Mouse (Mus musculus) forebrain, embryonic 15.5 days (tissue): ENCODE results near the gene Ssc5d. TPM values are rescaled to one million over a fixed set of nuclear protein-coding genes. Genes with fewer than 3 reads are reported as not detected.
A peak's percentile ranks its signal among the peaks of the same experiment; 100 is the strongest.
"Not testable (repeated sequence)": the region's sequence is repeated elsewhere in the genome, so short reads cannot be mapped to it uniquely, and the experiment has no call there.

Source experiments
- ATAC-seq: fragments of 200-750 bp; cut with Nextera tagmentation; replicated peaks from 2 replicates; pipeline ENCODE4 v1.8.0; 2017; ENCODE audit warnings: mild to moderate bottlenecking, moderate TSS enrichment, moderate library complexity
- H3K27ac ChIP-seq: fragments of 300-500 bp; sonication (generic); replicated peaks from 2 replicates; pipeline ENCODE4 v1.5.1; 2015; ENCODE audit warnings: mild to moderate bottlenecking, inconsistent platforms
- H3K27me3 ChIP-seq: fragments of 300-500 bp; sonication (generic); 2 replicates; pipeline ENCODE4 v1.6.1; 2015; ENCODE audit warnings: inconsistent platforms
- H3K36me3 ChIP-seq: fragments of 300-500 bp; sonication (generic); 2 replicates; pipeline ENCODE4 v1.6.1; 2015; ENCODE audit warnings: mild to moderate bottlenecking, inconsistent platforms
- H3K4me1 ChIP-seq: fragments of 300-500 bp; sonication (generic); 2 replicates; pipeline ENCODE4 v1.6.1; 2015; ENCODE audit warnings: inconsistent platforms
- H3K4me2 ChIP-seq: fragments of 300-500 bp; sonication (generic); replicated peaks from 2 replicates; pipeline ENCODE4 v1.6.1; 2015; ENCODE audit warnings: mild to moderate bottlenecking, inconsistent platforms
- H3K4me3 ChIP-seq: fragments of 300-500 bp; sonication (generic); 2 replicates; pipeline ENCODE4 v1.5.1; 2015; ENCODE audit warnings: mild to moderate bottlenecking, inconsistent platforms
- H3K9ac ChIP-seq: fragments of 300-500 bp; sonication (generic); replicated peaks from 2 replicates; pipeline ENCODE4 v1.6.1; 2015; ENCODE audit warnings: mild to moderate bottlenecking, inconsistent platforms
- H3K9me3 ChIP-seq: fragments of 300-500 bp; sonication (generic); 2 replicates; pipeline ENCODE4 v1.6.1; 2016; ENCODE audit warnings: inconsistent platforms
- WGBS: fragments of 180-500 bp; shearing (Covaris S2); methylation state at CpG from one replicate; pipeline ENCODE4 v1.1.7; 2015; ENCODE audit warnings: mixed read lengths; 5-methylcytosine and 5-hydroxymethylcytosine counted together
- polyA plus RNA-seq: library from polyadenylated mRNA; unstranded; fragments of >200 nt; fragmentation: Nextera tagmentation; extraction: Ambion mirVana; gene quantifications from 2 replicates; pipeline ENCODE4 v1.2.1, GENCODE M21; 2015

Gene Ssc5d
- polyA plus RNA-seq = 0.24 and 0.32 TPM in 2 replicates

GRCm38 (mm10) chr7:4925441-4926381, at the start of gene Ssc5d:
Gene Ssc5d, plus strand, starts transcription at chr7:4925785.
- 5% methylated on average over 6 of the region's 6 CpGs for WGBS
- no peak for ATAC-seq
- Histone ChIP-seq H3K9ac (no peak within 1 kb of the TSS; the same call in none of the 2 replicates), H3K27ac (peak within 1 kb of the TSS; percentile 96), H3K4me1 (peaks cover 52% of the 10 kb centered on the region), H3K9me3 (no peaks in the 10 kb centered on the region), H3K4me3 (no peak within 1 kb of the TSS), H3K27me3 (no peaks in the 10 kb centered on the region), H3K4me2 (peak within 1 kb of the TSS; percentile 88), H3K36me3 (peaks cover 3% of the 10 kb centered on the region; the same call in 1 of the 2 replicates)

DNA sequence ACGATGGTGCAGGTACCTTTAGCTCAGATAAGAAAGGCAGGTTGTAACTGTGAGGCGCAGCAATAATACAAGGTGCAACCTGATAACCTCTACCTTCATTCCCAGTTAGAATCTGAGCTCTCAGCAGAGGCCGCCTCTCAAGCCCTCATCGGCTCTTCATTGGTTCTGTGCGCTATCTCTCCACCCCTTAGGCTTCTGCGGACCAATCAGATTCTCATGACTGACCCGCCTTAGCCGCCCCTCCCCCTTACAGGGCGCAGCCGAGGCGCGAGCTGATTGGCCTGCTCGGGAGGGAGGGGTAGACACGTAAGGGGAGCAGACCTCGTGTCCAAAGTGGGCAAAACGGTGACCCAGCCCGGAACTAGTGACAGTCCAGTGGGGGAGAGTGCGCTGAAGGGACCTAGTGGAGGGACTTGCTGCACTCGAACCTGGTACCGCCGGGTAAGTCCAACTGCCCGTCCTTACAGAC, 48.8 kb upstream of the Ssc5d start, which contains the start of gene Isoc2a:
TSS of gene Isoc2a (plus strand) at position 401 of the 469 bp plus-strand sequence.
- H3K27me3 ChIP-seq = no peaks in the 10 kb centered on the region
- H3K4me2 ChIP-seq = peak within 1 kb of the TSS; percentile 87
- WGBS = under 1% methylated on average over 22 of the region's 22 CpGs
- peak within 1 kb of the TSS; percentile 47 for H3K9ac ChIP-seq
- H3K36me3 ChIP-seq = no peaks in the 10 kb centered on the region
- H3K27ac ChIP-seq = peak within 1 kb of the TSS; percentile 55
- peaks cover 15% of the 10 kb centered on the region for H3K4me1 ChIP-seq
- H3K4me3 ChIP-seq = peak within 1 kb of the TSS; percentile 57
- no peaks in the 10 kb centered on the region for H3K9me3 ChIP-seq
- ATAC-seq = peak; percentile 100

DNA sequence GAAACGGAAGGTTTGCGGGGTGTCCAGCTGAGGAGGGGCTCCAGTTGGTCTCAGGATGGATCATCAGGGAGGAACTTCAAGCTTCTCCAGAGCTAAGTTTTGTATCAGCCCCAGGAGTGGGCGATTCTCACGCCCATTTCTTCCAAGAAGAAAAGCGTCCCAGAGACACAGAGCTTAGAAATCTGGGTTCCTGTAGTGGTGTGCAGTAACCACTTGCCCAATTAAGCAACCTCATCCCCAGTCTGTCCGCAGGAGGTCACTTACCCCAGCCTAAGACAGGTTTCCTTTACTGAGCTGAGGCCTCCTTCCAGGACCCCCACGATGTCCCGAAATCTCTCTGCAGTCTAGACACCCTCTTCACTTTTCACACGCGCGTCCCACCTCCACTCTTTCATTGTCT, 48.4 kb upstream of the Ssc5d start:
- Histone ChIP-seq H3K27ac (no peak overlapping the region), H3K4me1 (peaks cover 15% of the 10 kb centered on the region), H3K4me3 (peak overlapping the region; percentile 57), H3K36me3 (no peaks in the 10 kb centered on the region), H3K27me3 (no peaks in the 10 kb centered on the region), H3K9ac (peak overlapping the region; percentile 47), H3K9me3 (no peaks in the 10 kb centered on the region), H3K4me2 (peak overlapping the region; percentile 87)
- ATAC-seq = peak; percentile 46
- WGBS = 6% methylated on average over 11 of the region's 11 CpGs

GRCm38 (mm10) chr7:4878186-4878585, 47.4 kb upstream of the Ssc5d start:
- Histone ChIP-seq H3K9ac (no peak overlapping the region), H3K27me3 (no peaks in the 10 kb centered on the region), H3K4me3 (no peak overlapping the region), H3K27ac (no peak overlapping the region), H3K36me3 (no peaks in the 10 kb centered on the region), H3K4me2 (no peak overlapping the region), H3K9me3 (no peaks in the 10 kb centered on the region), H3K4me1 (peaks cover 15% of the 10 kb centered on the region)
- ATAC-seq = no peak

GRCm38 (mm10) chr7:4879036-4879435, 46.5 kb upstream of the Ssc5d start:
- not testable (repeated sequence) for H3K4me3 ChIP-seq, H3K9ac ChIP-seq, H3K36me3 ChIP-seq, H3K27ac ChIP-seq, H3K4me2 ChIP-seq, H3K9me3 ChIP-seq, ATAC-seq, H3K27me3 ChIP-seq
- H3K4me1 ChIP-seq = peaks cover 15% of the 10 kb centered on the region
- 74% methylated on average over 1 of the region's 1 CpGs for WGBS

- Histone ChIP-seq H3K36me3 (no peaks in the 10 kb centered on the region), H3K27me3 (no peaks in the 10 kb centered on the region), H3K9me3 (no peaks in the 10 kb centered on the region), H3K27ac (no peak overlapping the region), H3K4me1 (no peaks in the 10 kb centered on the region), H3K9ac (no peak overlapping the region), H3K4me3 (no peak overlapping the region), H3K4me2 (no peak overlapping the region)
- 67% methylated on average over 4 of the region's 4 CpGs for WGBS
- ATAC-seq = no peak
These were observed 38.9 kb upstream of the Ssc5d start for GRCm38 (mm10) chr7:4886680-4887079.

DNA sequence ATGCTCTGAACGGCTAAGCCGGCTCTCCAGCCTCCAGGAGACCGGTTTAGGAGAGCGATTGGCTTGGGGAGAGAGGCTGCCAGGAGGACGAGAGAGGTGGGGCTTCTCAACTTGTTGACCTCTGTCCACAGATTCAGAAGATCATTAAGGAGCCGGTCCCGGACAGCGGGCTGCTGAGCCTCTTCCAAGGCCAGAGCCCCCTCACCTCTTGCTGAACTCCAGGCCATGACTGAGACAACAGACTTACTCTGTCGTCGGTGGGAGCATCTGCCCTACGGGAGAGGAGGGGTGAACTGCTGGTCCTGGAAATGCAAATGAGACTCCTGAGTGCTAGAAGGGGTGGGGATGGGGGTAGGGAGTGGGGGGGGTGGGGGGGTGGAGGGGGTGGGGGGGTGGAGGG, 30.4 kb upstream of the Ssc5d start:
- H3K36me3 ChIP-seq = no peaks in the 10 kb centered on the region
- H3K9me3 ChIP-seq = no peaks in the 10 kb centered on the region
- H3K4me1 ChIP-seq = peaks cover 7% of the 10 kb centered on the region
- H3K27ac ChIP-seq = no peak overlapping the region
- no peak overlapping the region for H3K9ac ChIP-seq
- WGBS = 67% methylated on average over 11 of the region's 11 CpGs
- H3K27me3 ChIP-seq = no peaks in the 10 kb centered on the region
- H3K4me2 ChIP-seq = no peak overlapping the region
- no peak overlapping the region for H3K4me3 ChIP-seq
- ATAC-seq = no peak

DNA sequence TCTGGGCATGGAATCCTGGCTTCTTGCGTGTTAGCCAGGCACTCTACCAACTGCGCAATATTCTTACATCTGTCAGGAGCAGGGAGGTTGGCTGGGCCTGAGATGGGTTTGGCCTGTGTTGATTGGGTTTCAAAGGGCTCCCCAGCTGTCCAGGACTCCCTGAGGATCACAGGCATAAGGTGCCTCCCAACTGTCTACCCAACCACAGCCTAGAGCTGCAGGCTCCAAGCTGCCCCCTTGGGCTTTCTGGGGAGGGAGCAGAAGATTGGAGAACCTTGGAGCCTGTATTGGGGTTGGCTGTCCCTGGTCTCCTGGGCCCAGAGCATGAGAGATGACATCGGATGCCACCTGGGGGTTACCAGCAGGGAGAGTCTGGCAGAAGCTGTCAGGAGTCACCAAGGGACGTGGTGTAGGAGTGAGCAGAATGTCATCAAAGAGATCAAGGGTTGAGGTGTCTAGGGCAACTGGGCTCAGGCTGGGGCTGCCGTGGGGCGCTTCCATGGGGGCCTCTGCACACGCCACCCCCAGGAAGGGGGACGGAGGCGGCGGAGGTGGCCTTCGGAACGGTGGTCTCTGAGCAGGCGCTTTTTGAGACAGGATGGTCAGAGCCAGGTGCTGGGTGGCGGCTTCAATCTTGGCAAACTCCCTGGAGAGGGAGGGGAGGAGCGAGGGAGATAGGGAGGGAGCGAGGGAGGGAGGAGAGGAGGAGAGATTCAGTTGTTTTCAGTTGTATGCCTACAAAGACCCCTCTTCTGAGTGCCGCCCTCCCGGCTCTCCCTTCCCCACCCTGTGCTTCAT, 26.5 kb upstream of the Ssc5d start:
- 27% methylated on average over 18 of the region's 18 CpGs for WGBS
- H3K4me1 ChIP-seq = peaks cover 9% of the 10 kb centered on the region

GRCm38 (mm10) chr7:4899649-4900522, 25.7 kb upstream of the Ssc5d start:
- Histone ChIP-seq H3K27me3 (no peaks in the 10 kb centered on the region), H3K4me2 (peak overlapping the region; percentile 48), H3K9ac (peak overlapping the region; percentile 33; the same call in 1 of the 2 replicates), H3K27ac (peak overlapping the region; percentile 38; the same call in 1 of the 2 replicates), H3K36me3 (no peaks in the 10 kb centered on the region), H3K4me1 (peaks cover 9% of the 10 kb centered on the region), H3K4me3 (peak overlapping the region; percentile 30), H3K9me3 (no peaks in the 10 kb centered on the region)
- ATAC-seq = peak; percentile 43; the same call in 1 of the 2 replicates
- WGBS = 6% methylated on average over 19 of the region's 19 CpGs

More for the DNA sequence above, 26.5 kb upstream of the Ssc5d start:
- H3K4me2 ChIP-seq = peak overlapping the region; percentile 48
- H3K36me3 ChIP-seq = no peaks in the 10 kb centered on the region
- no peaks in the 10 kb centered on the region for H3K9me3 ChIP-seq
- no peaks in the 10 kb centered on the region for H3K27me3 ChIP-seq
- H3K27ac ChIP-seq = peak overlapping the region; percentile 38
- H3K9ac ChIP-seq = peak overlapping the region; percentile 33
- peak overlapping the region; percentile 30 for H3K4me3 ChIP-seq
- peak; percentile 51 for ATAC-seq

GRCm38 (mm10) chr7:4900523-4900851, 25.1 kb upstream of the Ssc5d start:
- peak overlapping the region; percentile 48 for H3K4me2 ChIP-seq
- H3K27me3 ChIP-seq = no peaks in the 10 kb centered on the region
- H3K4me3 ChIP-seq = peak overlapping the region; percentile 15
- H3K9me3 ChIP-seq = no peaks in the 10 kb centered on the region
- H3K27ac ChIP-seq = no peak overlapping the region; the same call in 1 of the 2 replicates
- ATAC-seq = no peak
- no peak overlapping the region for H3K9ac ChIP-seq
- H3K36me3 ChIP-seq = no peaks in the 10 kb centered on the region
- H3K4me1 ChIP-seq = peaks cover 9% of the 10 kb centered on the region
- WGBS = 26% methylated on average over 10 of the region's 11 CpGs

DNA sequence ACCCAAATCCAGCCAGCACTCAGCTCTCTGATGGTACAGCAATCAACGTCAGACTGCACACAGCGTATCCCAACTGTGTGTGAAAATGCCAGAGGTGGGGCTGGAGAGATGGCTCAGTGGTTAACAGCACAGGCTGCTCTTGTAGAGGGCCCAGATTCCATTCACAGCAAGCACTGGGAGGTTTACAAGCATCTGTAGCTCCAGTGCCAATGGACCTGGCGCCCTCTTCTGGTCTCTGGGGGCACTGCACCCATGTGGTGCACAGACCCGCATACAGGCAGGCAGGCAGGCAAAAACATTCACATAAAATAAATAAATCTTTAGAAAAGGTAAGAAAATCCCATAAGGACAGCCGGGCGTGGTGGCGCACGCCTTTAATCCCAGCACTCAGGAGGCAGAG, 24.4 kb upstream of the Ssc5d start:
- 44% methylated on average over 8 of the region's 8 CpGs for WGBS
- ATAC-seq = no peak
- H3K4me3 ChIP-seq = no peak overlapping the region
- H3K4me2 ChIP-seq = no peak overlapping the region
- H3K27ac ChIP-seq = no peak overlapping the region
- H3K9ac ChIP-seq = no peak overlapping the region
- H3K27me3 ChIP-seq = no peaks in the 10 kb centered on the region
- no peaks in the 10 kb centered on the region for H3K9me3 ChIP-seq
- peaks cover 9% of the 10 kb centered on the region for H3K4me1 ChIP-seq
- H3K36me3 ChIP-seq = no peaks in the 10 kb centered on the region
